Mouse (Mus musculus) spleen, adult 2 months (tissue): ENCODE results near the gene Tma16.

Experiments used
- CTCF ChIP-seq: fragments of 200-500 bp; IDR thresholded peaks from 2 replicates; pipeline ENCODE4 v1.5.1; 2011; ENCODE audit warnings: mild to moderate bottlenecking, inconsistent platforms; ENCODE audit not compliant: insufficient read depth, insufficient read length, insufficient replicate concordance; ENCODE audit errors: extremely low read depth
- POLR2A ChIP-seq: fragments of 200-500 bp; IDR thresholded peaks from 2 replicates; pipeline ENCODE4 v1.6.1; 2011; ENCODE audit warnings: low read depth, low read length, inconsistent platforms

DNA sequence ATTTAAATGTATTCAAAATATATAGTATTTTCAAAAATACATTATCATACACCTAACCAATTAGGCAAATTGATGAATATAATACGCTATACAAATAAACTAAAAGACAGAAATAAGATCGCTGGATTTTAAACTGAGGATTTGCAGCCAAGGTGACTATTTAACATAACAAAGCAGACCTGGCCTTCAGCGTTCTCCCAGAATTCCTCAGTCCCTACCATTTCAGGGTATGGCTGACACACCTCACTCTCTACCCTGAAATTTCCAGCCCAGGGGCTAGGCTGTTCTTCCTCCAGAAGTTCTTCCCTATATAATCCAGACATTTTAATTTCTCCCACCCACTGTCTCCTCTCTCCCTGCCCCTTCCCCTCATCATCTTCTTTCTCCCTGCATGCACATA, 2.2 kb upstream of the Tma16 start:
- TF ChIP-seq CTCF (no peak), POLR2A (no peak)
